Mouse (Mus musculus): ENCODE data around the gene Gm14124.
"Not testable (repeated sequence)": the region's sequence is repeated elsewhere in the genome, so short reads cannot be mapped to it uniquely, and the experiment has no call there.

- TF ChIP-seq CTCF, EP300 (IDR thresholded peaks at IDR 0.05): not testable (repeated sequence)
Observed at GRCm38 (mm10) chr2:150256861-150257260, 456 bp upstream of the Gm14124 start.

Data from lung, postnatal 0 days (tissue).